Mouse (Mus musculus): ENCODE measurements around the gene Vmn2r-ps159.
"Not testable (repeated sequence)": the region's sequence is repeated elsewhere in the genome, so short reads cannot be mapped to it uniquely, and the experiment has no call there.

DNA sequence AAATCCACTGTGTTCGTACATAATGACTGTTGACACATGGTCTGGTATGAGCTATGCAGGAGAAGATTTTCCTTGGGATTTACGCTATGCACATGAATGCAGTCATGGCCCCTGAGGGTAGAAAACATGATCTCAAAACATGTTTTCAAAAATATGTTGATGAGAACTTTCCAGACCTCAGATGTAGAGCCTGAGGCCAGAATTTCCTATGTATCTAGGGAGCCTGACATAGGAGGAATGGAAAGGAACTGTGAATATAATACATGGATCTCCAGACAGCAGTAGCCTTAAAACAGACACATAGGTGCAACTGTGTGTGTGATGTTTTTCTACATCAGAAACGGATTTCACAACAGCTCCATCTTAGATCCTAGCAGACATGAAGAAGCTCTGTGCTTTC lies at the start of gene Vmn2r-ps159:
- not testable (repeated sequence) for TF ChIP-seq CTCF (IDR thresholded peaks at IDR 0.05; ENCODE audit: borderline replicate concordance, insufficient read depth, low read length); POLR2A (IDR thresholded peaks at IDR 0.05; ENCODE audit: low read depth, low read length)
